Mouse (Mus musculus) kidney, postnatal 0 days (tissue): ENCODE results near the gene Jdp2. TPM values are rescaled to one million over a fixed set of nuclear protein-coding genes. Genes with fewer than 3 reads are reported as not detected.

Source experiments
- ATAC-seq: fragments of 200-750 bp; cut with Nextera tagmentation; replicated peaks from 2 replicates; pipeline ENCODE4 v1.8.0; 2017; ENCODE audit warnings: low read depth, moderate number of reproducible peaks, moderate TSS enrichment, moderate library complexity; ENCODE audit not compliant: low FRiP score
- DNase-seq: peaks from one replicate; pipeline ENCODE4 v3.0.0-alpha.2; 2016; ENCODE audit warnings: low spot score
- H3K27ac ChIP-seq: fragments of 300-500 bp; sonication (generic); 2 replicates; pipeline ENCODE4 v1.5.1; 2014; ENCODE audit warnings: mild to moderate bottlenecking
- H3K27me3 ChIP-seq: fragments of 300-500 bp; sonication (generic); 2 replicates; pipeline ENCODE4 v1.6.1; 2014; ENCODE audit warnings: low read length, mixed read lengths; ENCODE audit not compliant: insufficient read depth
- H3K36me3 ChIP-seq: fragments of 300-500 bp; sonication (generic); 2 replicates; pipeline ENCODE4 v1.6.1; 2014; ENCODE audit warnings: low read length, mixed read lengths; ENCODE audit not compliant: insufficient read depth
- H3K4me1 ChIP-seq: fragments of 300-500 bp; sonication (generic); replicated peaks from 2 replicates; pipeline ENCODE4 v1.6.1; 2014; ENCODE audit warnings: antibody characterized with exemption, low read length, mixed read lengths; ENCODE audit not compliant: insufficient read depth
- H3K4me2 ChIP-seq: fragments of 300-500 bp; sonication (generic); 2 replicates; pipeline ENCODE4 v1.6.1; 2014; ENCODE audit warnings: mild to moderate bottlenecking, low read length, moderate library complexity, mixed read lengths
- H3K4me3 ChIP-seq: fragments of 300-500 bp; sonication (generic); replicated peaks from 2 replicates; pipeline ENCODE4 v1.5.1; 2014; ENCODE audit warnings: low read depth, low read length
- H3K9ac ChIP-seq: fragments of 300-500 bp; sonication (generic); 2 replicates; pipeline ENCODE4 v1.6.1; 2014; ENCODE audit warnings: low read depth, low read length
- H3K9me3 ChIP-seq: fragments of 300-500 bp; sonication (generic); replicated peaks from 2 replicates; pipeline ENCODE4 v1.6.1; 2016; ENCODE audit warnings: low read length, inconsistent platforms, mixed read lengths
- CTCF ChIP-seq: IDR thresholded peaks from 2 replicates; pipeline ENCODE4 v1.5.1; 2016; ENCODE audit warnings: antibody characterized with exemption, low read depth, mild to moderate bottlenecking, moderate library complexity
- WGBS: fragments of 180-500 bp; shearing (Covaris S2); extraction: QIAGEN DNeasy Blood & Tissue Kit; methylation state at CpG from one replicate; pipeline ENCODE4 v1.1.7; 2014; 5-methylcytosine and 5-hydroxymethylcytosine counted together
- polyA plus RNA-seq: library from polyadenylated mRNA; unstranded; fragments of >200 nt; fragmentation: Nextera tagmentation; extraction: Ambion mirVana; gene quantifications from 2 replicates; pipeline ENCODE4 v1.2.1, GENCODE M21; 2015

Gene Jdp2
- polyA plus RNA-seq, 1 experiment from 2014 or later: 0.70 TPM

DNA sequence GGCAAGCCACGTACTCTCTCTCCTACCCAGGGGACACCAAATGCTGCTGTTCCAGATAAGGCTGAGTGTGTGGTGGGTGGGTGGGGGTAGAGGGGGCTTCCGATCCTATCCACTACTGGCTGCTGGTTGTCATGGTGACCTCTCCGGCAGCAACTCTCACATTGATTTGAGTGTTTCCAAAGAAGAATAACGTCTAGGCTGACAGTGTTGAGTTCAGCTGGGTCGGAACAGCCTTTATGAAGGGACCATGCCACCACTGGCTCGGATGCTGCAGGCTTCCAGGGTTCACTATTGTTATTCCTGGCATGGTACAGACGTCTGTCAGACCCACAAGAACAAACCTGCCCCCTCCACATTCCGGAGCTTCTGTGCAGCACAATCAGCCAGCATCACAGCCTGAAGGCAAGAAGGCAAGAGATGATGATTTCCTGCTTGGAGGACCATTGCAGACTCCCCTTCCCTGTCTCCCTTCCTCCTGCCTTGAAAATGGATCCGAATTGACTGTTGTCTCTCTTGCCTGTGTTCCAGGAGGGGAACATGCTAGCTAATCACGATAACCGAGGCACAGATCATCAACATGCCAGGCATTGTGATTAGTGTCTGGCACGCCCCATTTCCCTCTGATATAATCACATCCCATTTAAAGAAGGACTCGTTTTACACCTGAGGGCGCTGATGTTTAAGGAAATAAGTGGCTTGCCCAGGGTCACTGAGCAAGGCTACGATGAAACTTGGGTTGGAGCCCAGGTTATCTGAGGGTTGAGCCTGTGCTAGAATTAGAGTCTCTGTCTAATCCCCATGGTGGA lies 17.4 kb upstream of the Jdp2 start:
- Histone ChIP-seq H3K9ac (no peak overlapping the region), H3K4me1 (0 out of 2 replicates have a peak, but pooled peaks cover 2% of the 10 kb centered on the region), H3K27ac (no peak overlapping the region), H3K36me3 (no peaks in the 10 kb centered on the region), H3K4me3 (no peak overlapping the region), H3K4me2 (no peak overlapping the region), H3K9me3 (no peaks in the 10 kb centered on the region), H3K27me3 (no peaks in the 10 kb centered on the region)
- TF ChIP-seq CTCF: no peak
- DNase-seq (no peak), ATAC-seq (no peak)
- WGBS: 15% methylated on average over 15 of the region's 15 CpGs

DNA sequence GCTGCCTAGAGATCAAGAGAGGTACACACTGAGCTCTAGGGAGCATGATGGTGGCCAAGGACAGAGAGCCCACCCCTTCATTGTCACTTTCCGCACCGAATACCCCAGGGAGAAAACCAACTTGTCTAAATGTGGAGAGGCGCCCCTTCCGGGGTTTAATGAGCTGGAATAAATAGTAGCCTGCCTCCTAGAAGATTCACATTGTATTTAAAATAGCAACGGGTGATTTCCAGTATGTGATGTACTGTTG lies 16.8 kb upstream of the Jdp2 start:
- no peak for ATAC-seq
- Histone ChIP-seq H3K36me3 (no peaks in the 10 kb centered on the region), H3K27ac (no peak overlapping the region), H3K9me3 (no peaks in the 10 kb centered on the region), H3K4me3 (no peak overlapping the region), H3K9ac (no peak overlapping the region), H3K27me3 (no peaks in the 10 kb centered on the region), H3K4me2 (no peak overlapping the region), H3K4me1 (0 out of 2 replicates have a peak, but pooled peaks cover 2% of the 10 kb centered on the region)
- 46% methylated on average over 5 of the region's 5 CpGs for WGBS
- no peak for TF ChIP-seq CTCF
- no peak for DNase-seq

DNA sequence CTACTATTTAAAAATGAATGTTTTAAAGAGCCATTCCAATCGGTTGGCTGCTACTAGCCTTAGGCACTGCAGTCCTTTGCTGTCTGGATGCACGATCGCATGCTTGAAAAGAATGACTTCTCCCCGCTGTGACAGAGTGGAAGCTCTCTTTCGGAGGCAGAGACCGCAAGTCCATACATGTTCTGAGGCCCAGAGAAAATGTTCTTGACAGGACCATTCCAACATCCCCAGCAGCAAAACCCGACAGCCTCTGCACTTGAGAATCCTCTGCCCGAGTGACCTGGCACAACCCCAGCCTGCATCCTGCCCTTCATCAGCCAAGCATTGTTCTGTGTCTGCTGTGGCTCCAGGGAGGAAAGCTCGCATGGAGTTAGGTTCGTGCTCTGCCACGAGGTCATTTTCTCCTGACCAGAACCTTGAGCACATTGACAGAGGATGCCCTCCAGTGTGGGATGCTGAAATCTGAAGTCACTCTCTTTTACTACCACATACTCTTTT lies 13.0 kb upstream of the Jdp2 start:
- no peak for DNase-seq
- TF ChIP-seq CTCF: no peak
- WGBS: 56% methylated on average over 11 of the region's 11 CpGs
- H3K9ac ChIP-seq: no peak overlapping the region
- no peaks in the 10 kb centered on the region for H3K27me3 ChIP-seq
- no peak overlapping the region for H3K27ac ChIP-seq
- H3K9me3 ChIP-seq: no peaks in the 10 kb centered on the region
- H3K4me3 ChIP-seq: no peak overlapping the region
- no peaks in the 10 kb centered on the region for H3K36me3 ChIP-seq
- H3K4me2 ChIP-seq: no peak overlapping the region
- 0 out of 2 replicates have a peak, but pooled peaks cover 5% of the 10 kb centered on the region for H3K4me1 ChIP-seq
- no peak for ATAC-seq

DNA sequence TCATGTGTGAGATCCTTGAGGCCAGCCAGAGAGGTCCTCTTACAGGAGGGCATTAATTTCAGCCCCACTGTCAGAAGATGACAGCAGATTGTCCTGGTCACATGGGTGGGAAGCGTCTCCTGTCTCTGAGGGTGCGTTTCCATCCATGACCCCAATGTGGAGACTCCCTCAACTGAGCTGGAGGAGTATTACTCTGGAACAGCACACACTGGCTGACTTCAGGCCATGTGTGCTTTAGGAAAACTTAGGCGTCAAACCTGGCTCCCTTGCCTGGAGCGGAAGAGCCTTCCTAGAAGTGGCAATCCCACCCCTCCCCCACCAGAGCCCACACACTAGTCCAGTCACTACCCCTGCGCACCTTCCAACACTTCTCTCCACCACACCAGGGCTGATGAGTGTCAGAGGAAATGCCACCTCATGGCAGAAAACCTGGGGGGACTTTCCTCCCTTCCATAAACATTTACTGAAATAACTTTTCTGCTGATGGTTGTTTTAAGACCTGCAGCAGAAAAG lies 8.9 kb upstream of the Jdp2 start:
- DNase-seq (no peak), ATAC-seq (peak; percentile 50)
- Histone ChIP-seq H3K9me3 (no peaks in the 10 kb centered on the region), H3K9ac (no peak overlapping the region), H3K4me3 (no peak overlapping the region), H3K36me3 (no peaks in the 10 kb centered on the region), H3K4me1 (0 out of 2 replicates have a peak, but pooled peaks cover 3% of the 10 kb centered on the region), H3K27ac (no peak overlapping the region), H3K4me2 (no peak overlapping the region), H3K27me3 (no peaks in the 10 kb centered on the region)
- 33% methylated on average over 5 of the region's 5 CpGs for WGBS
- TF ChIP-seq CTCF: no peak

DNA sequence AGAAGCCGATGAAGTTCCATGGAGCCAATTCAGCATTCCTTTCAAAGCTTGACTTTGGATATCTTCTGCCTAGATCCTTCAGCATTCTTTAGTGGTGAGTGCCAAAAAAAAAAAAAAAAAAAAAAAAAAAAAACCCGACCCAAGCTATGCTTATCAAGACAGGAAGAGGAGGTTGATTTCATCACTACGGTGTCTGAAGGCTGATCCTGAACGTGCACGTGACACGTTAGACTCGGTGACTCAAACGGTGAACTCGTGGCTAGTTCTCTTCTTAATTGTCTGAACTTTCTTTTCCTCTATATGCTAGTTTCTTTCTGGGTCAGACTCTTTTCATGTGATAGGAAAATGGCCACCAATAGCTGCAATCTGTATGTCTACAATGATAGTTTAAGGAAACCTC lies 5.9 kb upstream of the Jdp2 start:
- H3K4me1 ChIP-seq: peaks cover 3% of the 10 kb centered on the region; the same call in 1 of the 2 replicates
- WGBS: 74% methylated on average over 9 of the region's 9 CpGs
- TF ChIP-seq CTCF: no peak
- H3K9ac ChIP-seq: no peak overlapping the region
- no peak for ATAC-seq
- no peak overlapping the region for H3K4me2 ChIP-seq
- no peaks in the 10 kb centered on the region for H3K36me3 ChIP-seq
- no peak overlapping the region for H3K27ac ChIP-seq
- no peaks in the 10 kb centered on the region for H3K27me3 ChIP-seq
- no peaks in the 10 kb centered on the region for H3K9me3 ChIP-seq
- DNase-seq: no peak
- H3K4me3 ChIP-seq: no peak overlapping the region

DNA sequence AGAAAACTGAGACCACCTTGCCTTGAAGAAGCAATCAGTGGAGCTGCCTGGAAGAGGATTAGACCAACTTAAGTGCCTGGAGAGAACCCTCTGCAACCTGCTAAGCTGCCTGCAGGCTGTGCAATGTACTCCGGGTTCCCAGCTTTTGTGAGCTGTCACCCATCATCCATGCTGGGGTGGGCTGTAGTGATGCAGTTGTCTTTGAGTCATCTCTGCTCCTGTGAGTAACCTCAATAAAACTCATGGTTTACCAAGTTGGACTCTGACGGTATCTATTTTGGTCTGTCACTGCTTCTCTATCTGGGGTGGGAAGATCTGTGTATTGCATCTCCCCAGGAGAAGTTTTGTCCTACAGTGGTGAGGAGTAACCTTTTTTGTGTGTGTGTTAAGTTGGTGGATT lies 4.4 kb upstream of the Jdp2 start:
- Histone ChIP-seq H3K9me3 (no peaks in the 10 kb centered on the region), H3K9ac (no peak overlapping the region), H3K27ac (no peak overlapping the region), H3K36me3 (no peaks in the 10 kb centered on the region), H3K4me1 (peaks cover 3% of the 10 kb centered on the region; the same call in 1 of the 2 replicates), H3K4me3 (no peak overlapping the region), H3K4me2 (no peak overlapping the region), H3K27me3 (no peaks in the 10 kb centered on the region)
- 80% methylated on average over 2 of the region's 2 CpGs for WGBS
- DNase-seq (no peak), ATAC-seq (no peak)
- no peak for TF ChIP-seq CTCF
